Mouse (Mus musculus) liver, embryonic 14.5 days (tissue): ENCODE data around the gene Cdc42ep5. TPM values are rescaled to one million over a fixed set of nuclear protein-coding genes. Genes with fewer than 3 reads are reported as not detected.
"Not testable (repeated sequence)": the region's sequence is repeated elsewhere in the genome, so short reads cannot be mapped to it uniquely, and the experiment has no call there.

Experiments used
- ATAC-seq: fragments of 200-750 bp; cut with Nextera tagmentation; 2 replicates; pipeline ENCODE4 v1.8.0; 2017; ENCODE audit warnings: moderate number of reproducible peaks, mild to moderate bottlenecking, moderate library complexity; ENCODE audit not compliant: insufficient read depth
- DNase-seq, 3 experiments: peaks; one replicate each; pipeline ENCODE4 v3.0.0-alpha.2; 2012 to 2013; ENCODE audit warnings: low read depth in 3 of 3, low spot score in 3 of 3
- H3K27ac ChIP-seq: fragments of 300-500 bp; sonication (generic); 2 replicates; pipeline ENCODE4 v1.5.1; 2014; ENCODE audit warnings: moderate library complexity, mild to moderate bottlenecking, control low read depth, inconsistent platforms
- H3K27me3 ChIP-seq: fragments of 300-500 bp; sonication (generic); 2 replicates; pipeline ENCODE4 v1.6.1; 2014; ENCODE audit warnings: mild to moderate bottlenecking, low read length, moderate library complexity; ENCODE audit not compliant: control insufficient read depth, insufficient read depth
- H3K36me3 ChIP-seq: fragments of 300-500 bp; sonication (generic); replicated peaks from 2 replicates; pipeline ENCODE4 v1.6.1; 2014; ENCODE audit warnings: low read depth; ENCODE audit not compliant: control insufficient read depth, insufficient read depth
- H3K4me1 ChIP-seq, 2 experiments: fragments of 200-500 bp in 1 of 2; fragments of 300-500 bp in 1 of 2; sonication (generic) in 1 of 2; replicated peaks; 2 replicates each; pipeline ENCODE4 v1.6.1; 2012 to 2014; ENCODE audit warnings: antibody characterized with exemption in 1 of 2, inconsistent platforms in 1 of 2, low read length in 1 of 2; ENCODE audit not compliant: control insufficient read depth in 2 of 2, insufficient read depth in 2 of 2
- H3K4me2 ChIP-seq: fragments of 300-500 bp; sonication (generic); 2 replicates; pipeline ENCODE4 v1.6.1; 2014; ENCODE audit warnings: low read depth, mild to moderate bottlenecking, control low read depth, moderate library complexity
- H3K4me3 ChIP-seq, 2 experiments: fragments of 200-500 bp in 1 of 2; fragments of 300-500 bp in 1 of 2; sonication (generic) in 1 of 2; 2 replicates each; pipeline ENCODE4 v1.5.1; 2012 to 2014; ENCODE audit warnings: low read depth in 2 of 2, low read length in 2 of 2, mild to moderate bottlenecking in 2 of 2, control low read depth in 1 of 2, inconsistent platforms in 1 of 2, moderate library complexity in 1 of 2; ENCODE audit not compliant: insufficient read depth in 1 of 2
- H3K9ac ChIP-seq: fragments of 300-500 bp; sonication (generic); replicated peaks from 2 replicates; pipeline ENCODE4 v1.6.1; 2014; ENCODE audit warnings: mild to moderate bottlenecking, control low read depth, moderate library complexity
- H3K9me3 ChIP-seq: fragments of 300-500 bp; sonication (generic); 2 replicates; pipeline ENCODE4 v1.6.1; 2016; ENCODE audit warnings: low read length, mixed read lengths; ENCODE audit not compliant: control insufficient read depth
- CTCF ChIP-seq: IDR thresholded peaks from 2 replicates; pipeline ENCODE4 v1.5.1; 2016; ENCODE audit warnings: antibody characterized with exemption, low read depth, control low read depth
- EP300 ChIP-seq: IDR thresholded peaks from 2 replicates; pipeline ENCODE4 v1.6.1; 2016; ENCODE audit warnings: antibody characterized with exemption, low read depth
- whole genome bisulfite sequencing: fragments of 180-500 bp; shearing (Covaris S2); extraction: QIAGEN DNeasy Blood & Tissue Kit; methylation state at CpG from one replicate; pipeline ENCODE4 v1.1.7; 2014; ENCODE audit not compliant: insufficient replicate concordance; 5-methylcytosine and 5-hydroxymethylcytosine counted together
- polyA plus RNA-seq, 2 experiments: library from polyadenylated mRNA; depleted of rRNA in 1 of 2; stranded (reverse) in 1 of 2; unstranded in 1 of 2; fragments of >200 nt; fragmentation: Nextera tagmentation in 1 of 2; extraction: Ambion mirVana in 1 of 2; gene quantifications; 2 replicates each; pipeline versions ENCODE4 v1.2.1 to v1.2.3; 2012 to 2014

Cdc42ep5 gene
- polyA plus RNA-seq, 2 experiments: 6.1 to 6.7 TPM

- H3K27me3 ChIP-seq: no peaks in the 10 kb centered on the region
- H3K4me2 ChIP-seq: no peak overlapping the region
- no peaks in the 10 kb centered on the region; a peak in 1 of 4 replicates for H3K4me1 ChIP-seq
- H3K36me3 ChIP-seq: no peaks in the 10 kb centered on the region
- H3K9me3 ChIP-seq: no peaks in the 10 kb centered on the region
- no peak for TF ChIP-seq CTCF
- no peak for TF ChIP-seq EP300
- no peak overlapping the region for H3K4me3 ChIP-seq
- WGBS: 52% methylated on average over 6 of the region's 6 CpGs
- DNase-seq: no peak
- ATAC-seq: no peak
- H3K27ac ChIP-seq: no peak overlapping the region
- no peak overlapping the region for H3K9ac ChIP-seq
Measured at GRCm38 (mm10) chr7:4170193-4170938, 5.7 kb upstream of the Cdc42ep5 start.

GRCm38 (mm10) chr7:4167098-4167497 lies 2.4 kb upstream of the Cdc42ep5 start:
- TF ChIP-seq EP300 (no peak), CTCF (no peak)
- DNase-seq: no peak
- H3K4me3 ChIP-seq: no peak overlapping the region

DNA sequence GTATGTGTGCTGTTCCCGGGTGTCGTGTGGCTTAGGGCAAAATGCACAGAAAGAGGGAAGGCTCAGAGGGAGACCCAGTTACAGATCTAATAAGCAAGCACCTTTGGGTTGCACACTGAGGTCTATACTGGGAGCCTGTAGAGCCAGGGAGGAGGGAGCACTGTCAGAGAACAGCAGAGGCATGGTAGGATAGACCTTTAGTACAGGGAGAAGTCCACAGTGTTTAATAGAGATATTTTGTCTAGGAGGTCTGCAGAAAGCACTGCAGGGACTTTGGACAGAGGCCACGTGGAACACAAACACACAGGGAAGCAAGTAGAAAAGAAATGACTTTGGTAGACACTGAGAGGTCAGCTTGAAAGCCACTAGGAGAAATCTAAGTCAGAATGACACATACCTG lies 626 bp upstream of the Cdc42ep5 start:
- Histone ChIP-seq H3K36me3 (no peaks in the 10 kb centered on the region), H3K4me3 (no peak overlapping the region), H3K4me1 (peaks cover 0 to 9% of the 10 kb centered on the region in 2 experiments; a peak in 2 of 4 replicates), H3K27me3 (no peaks in the 10 kb centered on the region), H3K9me3 (no peaks in the 10 kb centered on the region), H3K27ac (no peak overlapping the region), H3K9ac (no peak overlapping the region), H3K4me2 (no peak overlapping the region)
- 20% methylated on average over 3 of the region's 3 CpGs for WGBS
- DNase-seq: no peak
- TF ChIP-seq EP300 (no peak), CTCF (no peak)
- no peak for ATAC-seq

More at GRCm38 (mm10) chr7:4167098-4167497, 2.4 kb upstream of the Cdc42ep5 start:
- Histone ChIP-seq H3K4me1 (peaks cover 0 to 9% of the 10 kb centered on the region in 2 experiments; a peak in 2 of 4 replicates), H3K36me3 (no peaks in the 10 kb centered on the region), H3K27me3 (no peaks in the 10 kb centered on the region), H3K9me3 (no peaks in the 10 kb centered on the region), H3K9ac (no peak overlapping the region), H3K27ac (no peak overlapping the region), H3K4me2 (no peak overlapping the region)
- ATAC-seq: no peak

GRCm38 (mm10) chr7:4163571-4164072 lies 1.0 kb downstream of the Cdc42ep5 start:
- peak overlapping the region; percentile 51 for H3K4me2 ChIP-seq
- peak overlapping the region; percentile 25 to 49 for H3K4me3 ChIP-seq
- peaks cover 0 to 9% of the 10 kb centered on the region in 2 experiments; a peak in 2 of 4 replicates for H3K4me1 ChIP-seq
- H3K36me3 ChIP-seq: no peaks in the 10 kb centered on the region
- H3K27ac ChIP-seq: no peak overlapping the region
- TF ChIP-seq CTCF (no peak), EP300 (no peak)
- 1% methylated on average over 11 of the region's 11 CpGs for WGBS
- H3K27me3 ChIP-seq: no peaks in the 10 kb centered on the region
- H3K9ac ChIP-seq: no peak overlapping the region; the same call in 1 of the 2 replicates
- DNase-seq (no peak), ATAC-seq (peak; percentile 48; the same call in 1 of the 2 replicates)
- no peaks in the 10 kb centered on the region for H3K9me3 ChIP-seq

DNA sequence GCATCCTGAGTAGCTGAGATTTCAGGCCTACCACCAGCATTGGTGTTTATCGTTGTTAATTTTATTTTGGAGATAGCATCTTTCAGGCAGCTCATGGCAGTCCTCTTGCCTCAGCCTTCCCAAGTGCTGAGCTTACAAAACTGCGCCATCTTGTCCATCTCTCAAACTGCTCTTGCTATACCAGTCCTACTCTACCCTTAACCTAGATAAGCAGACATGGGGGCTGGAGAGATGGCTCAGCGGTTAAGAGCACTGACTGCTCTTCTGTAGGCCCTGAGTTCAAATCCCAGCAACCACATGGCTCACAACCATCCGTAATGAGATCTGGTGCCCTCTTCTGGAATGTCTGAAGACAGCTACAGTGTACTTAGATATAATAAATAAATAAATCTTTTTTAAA lies 3.1 kb downstream of the Cdc42ep5 start:
- not testable (repeated sequence) for H3K4me2 ChIP-seq, DNase-seq, H3K27ac ChIP-seq, H3K9ac ChIP-seq, H3K27me3 ChIP-seq, H3K36me3 ChIP-seq, H3K4me1 ChIP-seq, H3K4me3 ChIP-seq, H3K9me3 ChIP-seq, ATAC-seq
- 67% methylated on average over 4 of the region's 4 CpGs for whole genome bisulfite sequencing
